Mouse (Mus musculus) liver, postnatal 0 days (tissue): ENCODE measurements around the gene Uvrag. TPM values are rescaled to one million over a fixed set of nuclear protein-coding genes. Genes with fewer than 3 reads are reported as not detected.

Experiments
- ATAC-seq: fragments of 200-750 bp; cut with Nextera tagmentation; 2 replicates; pipeline ENCODE4 v1.8.0; 2017; ENCODE audit warnings: mild to moderate bottlenecking, moderate library complexity
- DNase-seq: peaks from one replicate; pipeline ENCODE4 v3.0.0-alpha.2; 2016
- H3K27ac ChIP-seq: fragments of 300-500 bp; sonication (generic); 2 replicates; pipeline ENCODE4 v1.5.1; 2014; ENCODE audit warnings: antibody characterized with exemption, moderate library complexity, mild to moderate bottlenecking, low read depth
- H3K27me3 ChIP-seq: fragments of 300-500 bp; sonication (generic); 2 replicates; pipeline ENCODE4 v1.6.1; 2014; ENCODE audit warnings: low read length, control low read depth, mixed read lengths; ENCODE audit not compliant: insufficient read depth
- H3K36me3 ChIP-seq: fragments of 300-500 bp; sonication (generic); replicated peaks from 2 replicates; pipeline ENCODE4 v1.6.1; 2014; ENCODE audit warnings: mild to moderate bottlenecking, control low read depth, low read length, moderate library complexity, mixed read lengths; ENCODE audit not compliant: insufficient read depth
- H3K4me1 ChIP-seq: fragments of 300-500 bp; sonication (generic); 2 replicates; pipeline ENCODE4 v1.6.1; 2014; ENCODE audit warnings: antibody characterized with exemption, mild to moderate bottlenecking, control low read depth; ENCODE audit not compliant: insufficient read depth
- H3K4me2 ChIP-seq: fragments of 300-500 bp; sonication (generic); 2 replicates; pipeline ENCODE4 v1.6.1; 2014; ENCODE audit warnings: low read depth, mild to moderate bottlenecking, low read length, moderate library complexity, mixed read lengths
- H3K4me3 ChIP-seq: fragments of 300-500 bp; sonication (generic); 2 replicates; pipeline ENCODE4 v1.5.1; 2014; ENCODE audit warnings: low read depth, low read length
- H3K9ac ChIP-seq: fragments of 300-500 bp; sonication (generic); replicated peaks from 2 replicates; pipeline ENCODE4 v1.6.1; 2014; ENCODE audit warnings: mild to moderate bottlenecking, moderate library complexity
- H3K9me3 ChIP-seq: fragments of 300-500 bp; sonication (generic); 2 replicates; pipeline ENCODE4 v1.6.1; 2016; ENCODE audit warnings: mild to moderate bottlenecking, control low read depth, low read length, mixed read lengths
- CTCF ChIP-seq: sonication (generic); IDR thresholded peaks from 2 replicates; pipeline ENCODE4 v1.5.1; 2016; ENCODE audit warnings: antibody characterized with exemption, low read depth
- EP300 ChIP-seq: IDR thresholded peaks from 2 replicates; pipeline ENCODE4 v1.6.1; 2016; ENCODE audit warnings: antibody characterized with exemption, low read depth, mild to moderate bottlenecking
- WGBS: fragments of 180-500 bp; shearing (Covaris S2); extraction: QIAGEN DNeasy Blood & Tissue Kit; methylation state at CpG from one replicate; pipeline ENCODE4 v1.1.7; 2014; ENCODE audit not compliant: insufficient replicate concordance; 5-methylcytosine and 5-hydroxymethylcytosine counted together
- polyA plus RNA-seq: library from polyadenylated mRNA; unstranded; fragments of >200 nt; fragmentation: Nextera tagmentation; extraction: Ambion mirVana; gene quantifications from 2 replicates; pipeline ENCODE4 v1.2.1, GENCODE M21; 2015

Uvrag gene
- polyA plus RNA-seq, 1 experiment from 2014 or later: 11.9 TPM

GRCm38 (mm10) chr7:99028108-99028507 is 112.8 kb downstream of the Uvrag start:
- ATAC-seq: no peak
- Histone ChIP-seq H3K36me3 (peaks cover 8% of the 10 kb centered on the region; the same call in 1 of the 2 replicates), H3K27me3 (no peaks in the 10 kb centered on the region), H3K9me3 (no peaks in the 10 kb centered on the region), H3K27ac (no peak overlapping the region), H3K9ac (no peak overlapping the region), H3K4me1 (no peaks in the 10 kb centered on the region), H3K4me2 (no peak overlapping the region), H3K4me3 (no peak overlapping the region)
- TF ChIP-seq CTCF (peak; percentile 43), EP300 (no peak)
- DNase-seq: no peak
- WGBS: 83% methylated on average over 7 of the region's 7 CpGs

- TF ChIP-seq CTCF (no peak), EP300 (no peak)
- Histone ChIP-seq H3K9me3 (no peaks in the 10 kb centered on the region), H3K9ac (no peak overlapping the region), H3K4me3 (no peak overlapping the region), H3K36me3 (peaks cover 4% of the 10 kb centered on the region; the same call in 1 of the 2 replicates), H3K4me1 (no peaks in the 10 kb centered on the region), H3K27ac (no peak overlapping the region), H3K27me3 (no peaks in the 10 kb centered on the region), H3K4me2 (no peak overlapping the region)
- 63% methylated on average over 5 of the region's 5 CpGs for WGBS
- DNase-seq (no peak), ATAC-seq (no peak)
These were observed 113.8 kb downstream of the Uvrag start for GRCm38 (mm10) chr7:99027185-99027584.

GRCm38 (mm10) chr7:99025989-99026388 is 115.0 kb downstream of the Uvrag start:
- H3K4me2 ChIP-seq: no peak overlapping the region
- H3K9ac ChIP-seq: no peak overlapping the region
- no peak for TF ChIP-seq CTCF
- no peak for TF ChIP-seq EP300
- H3K9me3 ChIP-seq: no peaks in the 10 kb centered on the region
- no peak for ATAC-seq
- H3K36me3 ChIP-seq: peaks cover 2% of the 10 kb centered on the region; the same call in 1 of the 2 replicates
- H3K27ac ChIP-seq: no peak overlapping the region
- no peaks in the 10 kb centered on the region for H3K27me3 ChIP-seq
- WGBS: 88% methylated on average over 10 of the region's 10 CpGs
- H3K4me1 ChIP-seq: no peaks in the 10 kb centered on the region
- H3K4me3 ChIP-seq: no peak overlapping the region
- no peak for DNase-seq

- H3K4me1 ChIP-seq: no peaks in the 10 kb centered on the region
- no peaks in the 10 kb centered on the region for H3K9me3 ChIP-seq
- no peak for ATAC-seq
- WGBS: 85% methylated on average over 7 of the region's 7 CpGs
- H3K27me3 ChIP-seq: no peaks in the 10 kb centered on the region
- H3K27ac ChIP-seq: no peak overlapping the region
- H3K4me3 ChIP-seq: no peak overlapping the region
- TF ChIP-seq EP300 (no peak), CTCF (no peak)
- no peak overlapping the region for H3K4me2 ChIP-seq
- peaks cover 1% of the 10 kb centered on the region; the same call in 1 of the 2 replicates for H3K36me3 ChIP-seq
- no peak overlapping the region for H3K9ac ChIP-seq
- DNase-seq: no peak
These were observed 115.7 kb downstream of the Uvrag start for GRCm38 (mm10) chr7:99025265-99025664.

- DNase-seq (no peak), ATAC-seq (peak; percentile 49)
- Histone ChIP-seq H3K4me1 (no peaks in the 10 kb centered on the region), H3K4me2 (no peak overlapping the region), H3K9me3 (no peaks in the 10 kb centered on the region), H3K27me3 (no peaks in the 10 kb centered on the region), H3K36me3 (no peaks in the 10 kb centered on the region; the same call in 1 of the 2 replicates), H3K4me3 (no peak overlapping the region), H3K9ac (no peak overlapping the region), H3K27ac (no peak overlapping the region)
- WGBS: 75% methylated on average over 6 of the region's 6 CpGs
- TF ChIP-seq EP300 (no peak), CTCF (no peak)
These were observed 116.2 kb downstream of the Uvrag start for GRCm38 (mm10) chr7:99024791-99025190.

- no peak for TF ChIP-seq EP300
- TF ChIP-seq CTCF: no peak
- no peaks in the 10 kb centered on the region; the same call in 1 of the 2 replicates for H3K36me3 ChIP-seq
- ATAC-seq (no peak), DNase-seq (no peak)
- WGBS: 72% methylated on average over 3 of the region's 3 CpGs
- H3K4me1 ChIP-seq: 0 out of 2 replicates have a peak, but pooled peaks cover 2% of the 10 kb centered on the region
- no peak overlapping the region for H3K4me2 ChIP-seq
- H3K4me3 ChIP-seq: no peak overlapping the region
- H3K9ac ChIP-seq: no peak overlapping the region
- no peaks in the 10 kb centered on the region for H3K27me3 ChIP-seq
- H3K9me3 ChIP-seq: no peaks in the 10 kb centered on the region
- no peak overlapping the region for H3K27ac ChIP-seq
These were observed 117.0 kb downstream of the Uvrag start for GRCm38 (mm10) chr7:99023931-99024330.
